Mouse (Mus musculus): ENCODE data around the gene Pkd1. TPM values are rescaled to one million over a fixed set of nuclear protein-coding genes. Genes with fewer than 3 reads are reported as not detected.

The Pkd1 gene
- polyA plus RNA-seq, 1 experiment from 2014 or later, result 20.1 TPM

GRCm38 (mm10) chr17:24632167-24632812 lies 82.7 kb downstream of the Pkd1 start, which contains the start of the genes Tsc2 and Nthl1:
Gene Tsc2, minus strand, starts transcription at chr17:24632630.
Gene Nthl1, plus strand, starts transcription at chr17:24632680.
- Histone ChIP-seq H3K4me2 (peak within 1 kb of the TSS; percentile 89), H3K36me3 (peaks cover 35% of the 10 kb centered on the region), H3K9me3 (no peaks in the 10 kb centered on the region), H3K9ac (peak within 1 kb of the TSS; percentile 75), H3K27ac (peak within 1 kb of the TSS; percentile 76), H3K4me3 (peak within 1 kb of the TSS; percentile 68), H3K27me3 (no peaks in the 10 kb centered on the region), H3K4me1 (replicated peaks) (peaks cover 26% of the 10 kb centered on the region)
- WGBS, result 2% methylated on average over 51 of the region's 51 CpGs
- ATAC-seq (ENCODE audit: low FRiP score), result peak; percentile 88

GRCm38 (mm10) chr17:24632813-24633449 lies 83.3 kb downstream of the Pkd1 start:
- Histone ChIP-seq H3K4me1 (replicated peaks) (peaks cover 26% of the 10 kb centered on the region), H3K36me3 (peaks cover 28% of the 10 kb centered on the region), H3K4me2 (peak overlapping the region; percentile 89), H3K27me3 (no peaks in the 10 kb centered on the region), H3K9ac (peak overlapping the region; percentile 75), H3K9me3 (no peaks in the 10 kb centered on the region), H3K4me3 (peak overlapping the region; percentile 68), H3K27ac (peak overlapping the region; percentile 76)
- WGBS, result 15% methylated on average over 22 of the region's 22 CpGs
- peak; percentile 53 for ATAC-seq (ENCODE audit: low FRiP score)

DNA sequence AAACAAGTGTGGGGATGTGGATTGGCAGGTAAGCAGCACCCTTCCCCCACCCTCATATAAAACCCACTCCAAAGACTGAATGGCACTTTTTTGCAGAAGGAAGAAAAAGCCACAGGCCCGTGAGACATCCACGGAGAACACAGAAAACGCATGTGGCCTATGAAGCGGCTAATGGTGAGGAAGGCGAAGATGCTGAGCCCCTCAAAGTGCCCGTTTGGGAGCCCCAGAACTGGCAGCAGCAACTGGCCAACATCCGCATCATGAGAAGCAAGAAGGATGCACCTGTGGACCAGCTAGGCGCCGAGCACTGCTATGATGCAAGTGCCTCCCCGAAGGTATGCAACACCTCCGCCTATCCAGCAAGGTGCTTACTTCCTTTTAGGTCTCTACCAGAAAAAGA lies 84.2 kb downstream of the Pkd1 start:
- H3K4me2 ChIP-seq, result no peak overlapping the region
- WGBS, result 94% methylated on average over 11 of the region's 11 CpGs
- no peak overlapping the region for H3K27ac ChIP-seq
- peaks cover 26% of the 10 kb centered on the region for H3K36me3 ChIP-seq
- H3K4me3 ChIP-seq, result no peak overlapping the region
- no peak overlapping the region for H3K9ac ChIP-seq
- H3K4me1 ChIP-seq (replicated peaks), result peaks cover 24% of the 10 kb centered on the region
- ATAC-seq (ENCODE audit: low FRiP score), result no peak
- H3K9me3 ChIP-seq, result no peaks in the 10 kb centered on the region
- no peaks in the 10 kb centered on the region for H3K27me3 ChIP-seq

DNA sequence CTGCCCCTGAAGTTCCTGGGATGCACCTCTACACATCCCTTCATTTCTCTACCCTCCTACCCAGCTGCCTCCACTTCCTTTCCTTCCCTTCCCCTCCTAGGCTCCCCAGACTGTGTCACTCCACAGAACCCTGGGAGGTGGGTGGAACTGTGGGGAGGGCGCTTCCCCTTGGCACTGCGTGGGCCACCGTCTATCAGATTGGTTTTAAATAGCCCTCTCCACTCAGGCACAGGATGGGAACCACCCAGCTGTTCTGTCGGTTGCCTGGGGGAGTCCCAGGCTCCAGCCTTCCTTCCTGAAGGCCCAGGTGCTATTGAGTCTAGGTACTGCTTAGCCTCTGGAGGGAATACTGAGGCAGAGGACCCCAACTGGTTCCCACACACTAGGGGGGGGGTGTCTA lies 85.4 kb downstream of the Pkd1 start:
- H3K9ac ChIP-seq, result no peak overlapping the region
- no peak overlapping the region for H3K27ac ChIP-seq
- H3K4me2 ChIP-seq, result no peak overlapping the region
- H3K4me1 ChIP-seq (replicated peaks), result peaks cover 24% of the 10 kb centered on the region
- H3K4me3 ChIP-seq, result no peak overlapping the region
- no peaks in the 10 kb centered on the region for H3K27me3 ChIP-seq
- ATAC-seq (ENCODE audit: low FRiP score), result no peak
- peaks cover 19% of the 10 kb centered on the region for H3K36me3 ChIP-seq
- no peaks in the 10 kb centered on the region for H3K9me3 ChIP-seq
- WGBS, result 98% methylated on average over 4 of the region's 4 CpGs

DNA sequence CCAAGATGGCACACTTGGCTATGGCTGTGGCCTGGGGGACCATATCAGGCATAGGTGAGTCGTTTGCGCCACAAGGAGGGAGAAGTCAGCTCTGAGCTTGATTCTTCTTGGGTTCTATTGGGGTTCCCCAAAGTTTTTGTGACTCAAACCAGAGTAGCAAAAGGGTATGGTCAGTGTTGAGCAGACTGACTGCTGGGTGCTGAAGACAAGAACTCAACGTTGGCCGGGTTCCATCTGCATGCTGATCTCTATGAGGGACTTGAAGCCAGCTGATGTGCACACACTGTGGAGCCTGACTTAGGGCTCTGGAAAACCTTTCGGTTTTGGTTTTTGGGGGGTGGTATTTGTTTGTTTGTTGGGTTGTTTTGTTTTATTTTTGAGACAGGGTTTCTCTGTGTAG lies 86.1 kb downstream of the Pkd1 start:
- no peak overlapping the region for H3K9ac ChIP-seq
- peaks cover 24% of the 10 kb centered on the region for H3K4me1 ChIP-seq (replicated peaks)
- ATAC-seq (ENCODE audit: low FRiP score), result no peak
- H3K9me3 ChIP-seq, result no peaks in the 10 kb centered on the region
- H3K36me3 ChIP-seq, result peaks cover 19% of the 10 kb centered on the region
- H3K4me3 ChIP-seq, result no peak overlapping the region
- no peak overlapping the region for H3K27ac ChIP-seq
- WGBS, result 92% methylated on average over 5 of the region's 5 CpGs
- H3K27me3 ChIP-seq, result no peaks in the 10 kb centered on the region
- no peak overlapping the region for H3K4me2 ChIP-seq

GRCm38 (mm10) chr17:24636781-24637481 lies 87.3 kb downstream of the Pkd1 start:
- no peaks in the 10 kb centered on the region for H3K27me3 ChIP-seq
- peaks cover 18% of the 10 kb centered on the region for H3K4me1 ChIP-seq (replicated peaks)
- H3K9ac ChIP-seq, result no peak overlapping the region
- H3K27ac ChIP-seq, result no peak overlapping the region
- H3K36me3 ChIP-seq, result peaks cover 20% of the 10 kb centered on the region
- no peaks in the 10 kb centered on the region for H3K9me3 ChIP-seq
- H3K4me2 ChIP-seq, result no peak overlapping the region
- no peak for ATAC-seq (ENCODE audit: low FRiP score)
- H3K4me3 ChIP-seq, result no peak overlapping the region
- 65% methylated on average over 5 of the region's 5 CpGs for WGBS

DNA sequence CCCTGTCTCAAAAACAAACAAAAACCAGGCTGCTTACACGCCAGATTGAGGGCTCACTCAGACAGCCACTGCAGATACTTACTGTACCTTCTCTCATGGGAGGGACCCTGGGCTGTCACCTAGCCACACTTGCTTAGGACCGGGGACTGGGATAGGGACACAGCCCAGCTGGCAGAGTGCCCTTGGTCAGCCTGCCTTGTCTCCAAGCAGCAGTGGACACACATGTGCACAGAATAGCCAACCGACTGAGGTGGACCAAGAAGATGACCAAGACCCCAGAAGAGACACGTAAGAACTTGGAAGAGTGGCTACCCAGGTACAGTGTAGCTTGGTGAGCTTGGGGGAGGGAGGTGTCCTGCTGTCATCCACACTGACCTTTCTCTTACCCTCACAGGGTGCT lies 88.6 kb downstream of the Pkd1 start:
- Histone ChIP-seq H3K27ac (no peak overlapping the region), H3K36me3 (peaks cover 20% of the 10 kb centered on the region), H3K4me2 (no peak overlapping the region), H3K4me3 (no peak overlapping the region), H3K4me1 (replicated peaks) (peaks cover 10% of the 10 kb centered on the region), H3K9me3 (no peaks in the 10 kb centered on the region), H3K9ac (no peak overlapping the region), H3K27me3 (no peaks in the 10 kb centered on the region)
- 85% methylated on average over 4 of the region's 4 CpGs for WGBS
- ATAC-seq (ENCODE audit: low FRiP score), result no peak

GRCm38 (mm10) chr17:24638840-24639239 lies 89.2 kb downstream of the Pkd1 start:
- Histone ChIP-seq H3K27ac (peak overlapping the region; percentile 67; the same call in 1 of the 2 replicates), H3K36me3 (peaks cover 20% of the 10 kb centered on the region), H3K27me3 (no peaks in the 10 kb centered on the region), H3K9ac (no peak overlapping the region), H3K9me3 (no peaks in the 10 kb centered on the region), H3K4me1 (replicated peaks) (peaks cover 4% of the 10 kb centered on the region; the same call in 1 of the 2 replicates), H3K4me3 (no peak overlapping the region), H3K4me2 (no peak overlapping the region)
- 69% methylated on average over 9 of the region's 9 CpGs for WGBS
- ATAC-seq (ENCODE audit: low FRiP score), result no peak

DNA sequence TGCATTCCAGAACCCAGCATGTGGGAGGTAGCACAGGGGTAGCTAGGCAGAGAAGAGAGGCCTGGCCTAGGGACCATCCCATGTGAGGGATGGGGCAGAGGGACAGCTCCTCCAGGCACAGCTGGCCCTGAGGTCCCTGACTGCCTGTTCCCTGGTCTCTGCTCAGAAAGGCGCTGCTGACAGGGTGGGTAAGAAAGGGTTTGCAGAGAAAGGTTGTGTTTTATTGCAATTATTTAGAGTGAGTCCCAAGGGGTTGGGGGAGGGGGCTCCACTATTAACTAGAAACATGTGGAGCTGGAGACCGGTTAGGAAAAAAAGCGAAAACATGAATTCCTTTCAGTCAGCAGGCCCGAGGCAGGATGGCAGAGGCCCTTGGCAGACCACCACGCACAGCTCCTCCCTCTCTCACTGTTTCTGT lies 89.9 kb downstream of the Pkd1 start:
- ATAC-seq (ENCODE audit: low FRiP score), result no peak
- peaks cover 20% of the 10 kb centered on the region for H3K36me3 ChIP-seq
- peak overlapping the region; percentile 51 for H3K9ac ChIP-seq
- H3K27ac ChIP-seq, result peak overlapping the region; percentile 67
- no peaks in the 10 kb centered on the region for H3K27me3 ChIP-seq
- no peaks in the 10 kb centered on the region for H3K9me3 ChIP-seq
- H3K4me2 ChIP-seq, result no peak overlapping the region
- no peak overlapping the region for H3K4me3 ChIP-seq
- WGBS, result 82% methylated on average over 5 of the region's 5 CpGs
- H3K4me1 ChIP-seq (replicated peaks), result peaks cover 8% of the 10 kb centered on the region; the same call in 1 of the 2 replicates

GRCm38 (mm10) chr17:24640119-24640518 lies 90.5 kb downstream of the Pkd1 start:
- Histone ChIP-seq H3K27me3 (no peaks in the 10 kb centered on the region), H3K9ac (peak overlapping the region; percentile 51; the same call in 1 of the 2 replicates), H3K9me3 (no peaks in the 10 kb centered on the region), H3K4me1 (replicated peaks) (peaks cover 10% of the 10 kb centered on the region; the same call in 1 of the 2 replicates), H3K27ac (0 out of 2 replicates have a peak overlapping the region, but pooled peaks have one; percentile 23), H3K4me3 (no peak overlapping the region), H3K36me3 (peaks cover 20% of the 10 kb centered on the region), H3K4me2 (no peak overlapping the region)
- WGBS, result 84% methylated on average over 7 of the region's 7 CpGs
- ATAC-seq (ENCODE audit: low FRiP score), result no peak

DNA sequence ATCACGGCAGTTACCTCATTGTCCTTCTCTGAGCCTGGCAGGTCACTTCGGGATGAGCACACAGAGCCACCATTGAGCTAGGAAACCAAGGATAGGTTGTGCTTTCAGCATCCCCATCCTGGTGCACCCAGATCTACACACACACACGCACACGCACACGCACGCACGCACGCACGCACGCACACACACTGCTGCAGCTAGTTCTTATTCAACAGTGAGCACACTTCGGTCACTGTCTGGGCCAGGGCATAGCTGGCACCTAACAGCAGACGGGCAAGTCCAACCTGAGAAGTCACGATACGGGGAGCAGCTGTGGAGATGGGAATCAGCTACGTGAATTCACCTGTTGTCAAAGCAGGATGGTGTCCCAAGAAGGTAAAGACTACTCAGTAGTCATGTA lies 90.9 kb downstream of the Pkd1 start:
- H3K9me3 ChIP-seq, result no peaks in the 10 kb centered on the region
- no peak overlapping the region for H3K4me2 ChIP-seq
- H3K27me3 ChIP-seq, result no peaks in the 10 kb centered on the region
- WGBS, result 93% methylated on average over 15 of the region's 15 CpGs
- H3K36me3 ChIP-seq, result peaks cover 20% of the 10 kb centered on the region
- no peak overlapping the region for H3K27ac ChIP-seq
- no peak overlapping the region for H3K4me3 ChIP-seq
- H3K9ac ChIP-seq, result no peak overlapping the region
- peaks cover 10% of the 10 kb centered on the region; the same call in 1 of the 2 replicates for H3K4me1 ChIP-seq (replicated peaks)
- ATAC-seq (ENCODE audit: low FRiP score), result no peak

DNA sequence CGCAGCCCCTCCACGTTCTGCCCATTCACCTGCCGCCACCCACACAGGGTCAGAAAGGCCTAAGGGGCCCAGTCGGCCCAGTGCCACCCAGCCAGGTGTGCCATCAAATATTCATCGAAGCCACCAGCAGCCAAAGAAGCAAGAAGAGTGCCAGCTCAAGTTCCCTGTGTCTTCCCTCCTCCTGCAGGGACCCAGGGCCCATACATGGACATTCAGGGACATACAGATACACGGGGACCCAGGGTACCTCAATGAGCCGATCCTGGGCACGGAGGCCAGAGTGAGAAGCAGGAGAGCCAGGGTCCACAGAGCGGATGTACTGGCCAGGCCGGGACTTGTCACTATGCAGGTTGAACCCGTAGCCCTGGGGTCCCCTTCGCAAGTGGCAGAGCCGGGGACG lies 92.3 kb downstream of the Pkd1 start:
- WGBS, result 90% methylated on average over 14 of the region's 14 CpGs

More for the DNA sequence above, 92.3 kb downstream of the Pkd1 start:
- H3K4me1 ChIP-seq (replicated peaks), result peaks cover 10% of the 10 kb centered on the region; the same call in 1 of the 2 replicates
- no peak overlapping the region for H3K9ac ChIP-seq
- no peaks in the 10 kb centered on the region for H3K9me3 ChIP-seq
- no peak overlapping the region for H3K4me2 ChIP-seq
- no peak for ATAC-seq (ENCODE audit: low FRiP score)
- H3K27me3 ChIP-seq, result no peaks in the 10 kb centered on the region
- H3K27ac ChIP-seq, result no peak overlapping the region
- H3K4me3 ChIP-seq, result no peak overlapping the region
- peaks cover 20% of the 10 kb centered on the region for H3K36me3 ChIP-seq

Data from hindbrain, embryonic 13.5 days (tissue).